Mouse (Mus musculus) G1E (cell line): ENCODE measurements around the gene Sdccag8.

Experiments
- CTCF ChIP-seq: IDR thresholded peaks from 2 replicates; pipeline ENCODE4 v1.5.1; 2012; ENCODE audit warnings: low read depth, low read length, inconsistent platforms, mixed read lengths
- GATA1 ChIP-seq: IDR thresholded peaks from 2 replicates; pipeline ENCODE4 v1.6.1; 2012; ENCODE audit warnings: borderline replicate concordance, low read length, inconsistent platforms, mixed read lengths
- GATA2 ChIP-seq: IDR thresholded peaks from 2 replicates; pipeline ENCODE4 v1.6.1; 2012; ENCODE audit warnings: low read depth, low read length, inconsistent platforms, borderline replicate concordance
- POLR2AphosphoS5 ChIP-seq: IDR thresholded peaks from 2 replicates; pipeline ENCODE4 v1.6.1; 2012; ENCODE audit warnings: low read depth, low read length, inconsistent platforms; ENCODE audit not compliant: insufficient replicate concordance
- TAL1 ChIP-seq: conservative IDR thresholded peaks from 2 replicates; pipeline ENCODE4 v1.6.1; 2012; ENCODE audit warnings: low read depth, low read length, inconsistent platforms, mixed read lengths

DNA sequence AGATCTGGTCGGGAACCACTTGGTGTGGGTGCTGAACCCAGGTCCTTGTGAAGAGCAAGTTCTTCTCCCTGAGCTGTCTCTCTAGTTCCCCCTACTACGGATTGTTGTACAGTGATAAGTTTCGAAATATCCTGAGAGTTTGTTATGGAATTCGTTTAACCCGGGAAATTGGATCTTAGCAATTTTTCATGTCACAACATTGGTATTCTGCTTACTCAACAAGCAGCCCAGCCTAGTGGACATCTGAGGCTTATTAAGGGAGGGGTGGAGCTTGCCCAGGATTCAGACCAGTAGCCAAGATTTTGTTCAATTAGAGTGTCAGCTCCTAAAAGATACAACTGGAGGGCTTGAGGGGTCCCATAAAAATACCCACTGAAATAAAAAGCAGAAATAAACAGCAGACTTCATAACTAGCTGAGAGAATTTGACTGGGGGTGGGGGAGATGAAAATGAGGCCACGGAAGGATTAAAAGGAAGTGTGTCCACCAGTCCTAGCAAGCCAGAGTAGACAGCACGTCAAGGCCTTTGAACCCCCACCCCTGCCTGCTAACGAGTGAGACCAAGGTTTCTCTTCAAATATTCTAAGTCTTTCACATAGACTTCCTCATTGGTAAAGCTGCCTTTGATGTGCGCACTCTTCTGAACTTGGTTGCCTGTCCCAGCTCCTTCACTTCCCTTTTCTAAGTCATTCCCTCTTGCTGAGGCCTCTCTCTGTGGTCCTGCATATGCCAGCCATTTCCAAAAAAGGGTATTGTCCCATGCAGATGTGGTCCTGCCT lies 38.5 kb downstream of the Sdccag8 start:
- TF ChIP-seq CTCF (no peak), GATA1 (no peak), TAL1 (no peak), POLR2AphosphoS5 (no peak), GATA2 (no peak)
